Mouse (Mus musculus): ENCODE data around the gene 4933411K16Rik. TPM values are rescaled to one million over a fixed set of nuclear protein-coding genes. Genes with fewer than 3 reads are reported as not detected.
A peak's percentile ranks its signal among the peaks of the same experiment; 100 is the strongest.
"Not testable (repeated sequence)": the region's sequence is repeated elsewhere in the genome, so short reads cannot be mapped to it uniquely, and the experiment has no call there.

Gene 4933411K16Rik
- total RNA-seq, 2 experiments from 2014 or later: 0.48 to 0.85 TPM

GRCm38 (mm10) chr19:42078566-42078965, 26.5 kb downstream of the 4933411K16Rik start:
- DNase-seq (ENCODE audit: low spot score): no peak

GRCm38 (mm10) chr19:42079006-42079405, 27.0 kb downstream of the 4933411K16Rik start:
- DNase-seq (ENCODE audit: low spot score): no peak

GRCm38 (mm10) chr19:42079950-42080349, 27.9 kb downstream of the 4933411K16Rik start:
- DNase-seq (ENCODE audit: low spot score): no peak

GRCm38 (mm10) chr19:42080469-42080868, 28.4 kb downstream of the 4933411K16Rik start:
- DNase-seq (ENCODE audit: low spot score): no peak

GRCm38 (mm10) chr19:42081613-42082012, 29.6 kb downstream of the 4933411K16Rik start:
- not testable (repeated sequence) for DNase-seq (ENCODE audit: low spot score)

GRCm38 (mm10) chr19:42085690-42086089, 33.6 kb downstream of the 4933411K16Rik start:
- no peak for DNase-seq (ENCODE audit: low spot score)

- peak; percentile 70 for DNase-seq (ENCODE audit: low spot score)
These were observed 34.1 kb downstream of the 4933411K16Rik start, which contains the start of gene Morn4 for GRCm38 (mm10) chr19:42086166-42086565. Morn4 (minus strand) TSS chr19:42086357.

GRCm38 (mm10) chr19:42089103-42089747, 37.2 kb downstream of the 4933411K16Rik start:
- peak; percentile 61 for DNase-seq (ENCODE audit: low spot score)

GRCm38 (mm10) chr19:42089748-42090595, 37.9 kb downstream of the 4933411K16Rik start, which contains the start of gene Pi4k2a:
Pi4k2a (plus strand) TSS chr19:42090470.
- peak; percentile 99 for DNase-seq (ENCODE audit: low spot score)

GRCm38 (mm10) chr19:42090637-42091141, 38.6 kb downstream of the 4933411K16Rik start:
- peak; percentile 19 for DNase-seq (ENCODE audit: low spot score)

- DNase-seq (ENCODE audit: low spot score): no peak
These were observed 47.4 kb downstream of the 4933411K16Rik start for GRCm38 (mm10) chr19:42099406-42099805.

Other genes with a start within 250 kb of the 4933411K16Rik start
- 1 to 10 TPM; 3.5 to 6.2 TPM for gene Frat1, start 222.3 kb upstream of the 4933411K16Rik start, total RNA-seq (2021)
- gene Frat2, start 204.1 kb upstream of the 4933411K16Rik start, total RNA-seq (2021): 10 to 100 TPM in 1 of 2 experiments, 1 to 10 TPM in 1; 6.6 to 12.4 TPM
- gene Rrp12, start 156.1 kb upstream of the 4933411K16Rik start, total RNA-seq (2021): 10 to 100 TPM; 31.0 to 31.2 TPM
- 10 to 100 TPM; 15.0 to 26.3 TPM for gene Pgam1, start 140.3 kb upstream of the 4933411K16Rik start, total RNA-seq (2021)
- gene Exosc1, start 118.8 kb upstream of the 4933411K16Rik start, total RNA-seq (2021): 10 to 100 TPM; 19.9 to 20.1 TPM
- 10 to 100 TPM; 17.4 to 20.2 TPM for gene Zdhhc16, start 118.8 kb upstream of the 4933411K16Rik start, total RNA-seq (2021)
- 1 to 10 TPM; 8.7 to 9.7 TPM for gene Mms19, start 71.1 kb upstream of the 4933411K16Rik start, total RNA-seq (2021)
- gene Ubtd1, start 70.5 kb upstream of the 4933411K16Rik start, total RNA-seq (2021): 10 to 100 TPM; 15.5 to 17.3 TPM
- gene Ankrd2, start 16.2 kb upstream of the 4933411K16Rik start, total RNA-seq (2021): 100 to 1,000 TPM; 180 to 360 TPM
- 1 to 10 TPM; 2.8 to 4.2 TPM for gene Hoga1, start 6.6 kb upstream of the 4933411K16Rik start, total RNA-seq (2021)
- gene Morn4, start 34.1 kb downstream of the 4933411K16Rik start, total RNA-seq (2021): 1 to 10 TPM; 4.0 to 4.5 TPM
- gene Pi4k2a, start 38.2 kb downstream of the 4933411K16Rik start, total RNA-seq (2021): 10 to 100 TPM; 13.0 to 13.7 TPM
- 10 to 100 TPM in 1 of 2 experiments, 1 to 10 TPM in 1; 9.1 to 10.4 TPM for gene Avpi1, start 76.8 kb downstream of the 4933411K16Rik start, total RNA-seq (2021)
- 1 to 10 TPM; 5.3 to 6.9 TPM for gene Marveld1, start 95.2 kb downstream of the 4933411K16Rik start, total RNA-seq (2021)
- gene Zfyve27, start 111.7 kb downstream of the 4933411K16Rik start, total RNA-seq (2021): 10 to 100 TPM; 11.6 to 12.9 TPM
- gene Sfrp5, start 150.0 kb downstream of the 4933411K16Rik start, total RNA-seq (2021): 1 to 10 TPM; 3.0 to 9.3 TPM
- 1 to 10 TPM; 2.9 to 3.7 TPM for gene Golga7b, start 195.3 kb downstream of the 4933411K16Rik start, total RNA-seq (2021)

Measured in gastrocnemius, adult 18-20 months (tissue).